Mouse (Mus musculus) kidney, postnatal 25 days (tissue): ENCODE results near the gene Slc6a6.
A peak's percentile ranks its signal among the peaks of the same experiment; 100 is the strongest.

Experiments
- DNase-seq, 2 experiments: peaks; one replicate each; pipeline ENCODE4 v3.0.0; 2021; ENCODE audit warnings: mixed read lengths in 2 of 2

Gene Slc6a6

GRCm38 (mm10) chr6:91683602-91684473 is at the start of gene Slc6a6:
TSS of gene Slc6a6 (plus strand) at chr6:91684053.
- peak; percentile 94 to 95 for DNase-seq

GRCm38 (mm10) chr6:91634417-91634816 is 49.4 kb upstream of the Slc6a6 start:
- DNase-seq, result no peak

- DNase-seq, result no peak
Measured at GRCm38 (mm10) chr6:91634876-91635275, 49.0 kb upstream of the Slc6a6 start.

- no peak for DNase-seq
Measured at GRCm38 (mm10) chr6:91638204-91638995, 45.5 kb upstream of the Slc6a6 start.

GRCm38 (mm10) chr6:91643011-91643410 is 40.8 kb upstream of the Slc6a6 start:
- DNase-seq, result no peak

- no peak for DNase-seq
Measured at GRCm38 (mm10) chr6:91643416-91643921, 40.4 kb upstream of the Slc6a6 start.

GRCm38 (mm10) chr6:91646019-91646418 is 37.8 kb upstream of the Slc6a6 start:
- DNase-seq, result peak in 1 of 2 experiments; percentile 54

GRCm38 (mm10) chr6:91646822-91647221 is 37.0 kb upstream of the Slc6a6 start:
- DNase-seq, result peak in 1 of 2 experiments; percentile 54

- DNase-seq, result no peak
Measured at GRCm38 (mm10) chr6:91647385-91647791, 36.5 kb upstream of the Slc6a6 start.

GRCm38 (mm10) chr6:91650255-91650654 is 33.6 kb upstream of the Slc6a6 start:
- DNase-seq, result no peak

GRCm38 (mm10) chr6:91652296-91652695 is 31.6 kb upstream of the Slc6a6 start:
- DNase-seq, result no peak

GRCm38 (mm10) chr6:91655244-91655643 is 28.6 kb upstream of the Slc6a6 start:
- DNase-seq, result no peak

GRCm38 (mm10) chr6:91655874-91656433 is 27.9 kb upstream of the Slc6a6 start:
- DNase-seq, result peak in 1 of 2 experiments; percentile 40

GRCm38 (mm10) chr6:91658288-91658687 is 25.6 kb upstream of the Slc6a6 start:
- no peak for DNase-seq

GRCm38 (mm10) chr6:91659841-91660509 is 23.9 kb upstream of the Slc6a6 start:
- DNase-seq, result peak; percentile 67 to 93

- DNase-seq, result no peak
Measured at GRCm38 (mm10) chr6:91662301-91662700, 21.6 kb upstream of the Slc6a6 start.

GRCm38 (mm10) chr6:91663616-91664015 is 20.2 kb upstream of the Slc6a6 start:
- DNase-seq, result no peak

- DNase-seq, result no peak
Measured at GRCm38 (mm10) chr6:91665267-91665666, 18.6 kb upstream of the Slc6a6 start.

GRCm38 (mm10) chr6:91665990-91666700 is 17.7 kb upstream of the Slc6a6 start:
- peak in 1 of 2 experiments; percentile 17 for DNase-seq

GRCm38 (mm10) chr6:91667141-91667540 is 16.7 kb upstream of the Slc6a6 start:
- DNase-seq, result no peak

GRCm38 (mm10) chr6:91668276-91668675 is 15.6 kb upstream of the Slc6a6 start:
- DNase-seq, result peak in 1 of 2 experiments; percentile 41

- peak in 1 of 2 experiments; percentile 34 for DNase-seq
Measured at GRCm38 (mm10) chr6:91669270-91669669, 14.6 kb upstream of the Slc6a6 start.
